Mouse (Mus musculus) ovary, adult 2 months (tissue): ENCODE measurements around the gene Rbl1. TPM values are rescaled to one million over a fixed set of nuclear protein-coding genes. Genes with fewer than 3 reads are reported as not detected.

Source experiments
- polyA plus RNA-seq: library from polyadenylated mRNA; depleted of rRNA; stranded (reverse); fragments of >200 nt; gene quantifications from 2 replicates; pipeline ENCODE4 v1.2.3, GENCODE M21; 2012; rRNA removed

Rbl1 gene
- polyA plus RNA-seq, result 4.5 and 5.8 TPM in 2 replicates

DNA sequence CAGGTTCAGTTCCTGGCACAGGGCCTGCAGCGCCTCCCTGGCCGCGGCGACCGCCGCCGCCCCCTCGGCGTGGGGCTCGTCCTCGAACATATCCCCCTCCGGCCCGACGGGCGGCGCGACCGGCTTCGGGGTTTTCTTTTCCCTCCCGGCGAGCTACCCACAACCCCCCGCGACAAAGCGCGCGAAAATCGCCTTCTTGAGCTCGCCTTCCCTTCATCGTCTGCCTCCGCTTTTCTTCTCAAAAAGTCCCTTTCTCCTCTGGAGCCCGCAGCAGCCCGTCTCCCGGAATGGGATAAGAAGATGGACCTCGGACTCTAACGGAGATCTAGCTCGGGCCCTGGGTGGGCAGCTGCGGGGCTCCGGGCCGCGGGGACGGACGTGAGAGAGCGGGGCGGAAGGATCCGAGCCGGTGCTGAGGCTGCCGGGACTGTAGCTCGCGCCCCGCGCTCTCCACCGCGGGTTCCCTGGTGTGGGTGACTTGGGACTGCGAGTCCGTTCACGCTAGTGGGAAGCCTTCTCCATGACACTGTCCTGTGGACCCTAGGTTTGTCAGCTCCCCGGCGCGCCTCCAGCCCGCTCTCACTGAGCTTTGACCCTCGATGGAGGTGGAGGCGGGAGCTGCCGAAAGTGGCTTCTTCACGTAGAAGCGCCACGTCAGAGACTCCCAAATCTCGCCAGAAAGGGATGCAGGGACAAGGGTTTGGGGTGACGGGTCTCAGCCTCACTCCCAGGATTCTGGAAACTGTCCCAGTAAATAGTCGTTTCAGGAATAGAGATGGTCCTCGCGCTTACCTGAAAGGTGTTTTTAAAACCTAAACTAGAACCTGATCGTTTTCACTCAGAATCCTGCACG is at the start of gene Rbl1:
TSS of gene Rbl1 (minus strand) at position 169 of the 853 bp plus-strand sequence.

DNA sequence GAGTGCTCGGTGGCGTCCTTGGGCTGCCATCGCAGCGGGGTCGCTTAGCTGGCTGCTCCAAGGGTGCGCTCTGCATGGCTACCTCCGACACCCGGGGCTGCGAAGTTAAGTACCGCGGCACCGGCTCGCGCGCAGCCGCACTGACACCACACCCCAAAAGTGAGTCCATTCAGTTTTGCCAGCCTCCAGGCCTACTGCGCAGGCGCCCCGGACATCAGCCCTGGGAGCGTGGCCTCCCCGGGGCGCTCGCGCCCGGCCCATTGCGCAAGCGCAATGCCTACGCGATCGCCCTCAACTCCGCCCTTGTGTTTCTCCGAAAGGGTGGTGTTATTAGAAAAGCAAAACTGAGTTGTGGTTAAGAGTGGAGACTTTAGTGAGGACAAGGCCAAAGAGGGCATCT is 69.3 kb downstream of the Rbl1 start, which contains the start of gene Samhd1:
TSS of gene Samhd1 (minus strand) at position 252 of the 400 bp plus-strand sequence.

Other genes with a start within 250 kb of the Rbl1 start
- 34.9 and 50.8 TPM in 2 replicates for gene Ndrg3, start 212.5 kb downstream of the Rbl1 start, polyA plus RNA-seq
- 4.2 and 5.7 TPM in 2 replicates for gene Dsn1, start 197.4 kb downstream of the Rbl1 start, polyA plus RNA-seq
- 25.2 and 37.3 TPM in 2 replicates for gene Soga1, start 125.3 kb downstream of the Rbl1 start, polyA plus RNA-seq
- gene Tldc2, start 117.5 kb downstream of the Rbl1 start, polyA plus RNA-seq, result not detected in 2 replicates
- 26.8 and 27.2 TPM in 2 replicates for gene Samhd1, start 69.3 kb downstream of the Rbl1 start, polyA plus RNA-seq
- 260 and 308 TPM in 2 replicates for gene Rpn2, start 74.5 kb upstream of the Rbl1 start, polyA plus RNA-seq
- gene Mroh8, start 75.0 kb upstream of the Rbl1 start, polyA plus RNA-seq, result 0.23 and 0.86 TPM in 2 replicates
- gene Ghrh, start 143.0 kb upstream of the Rbl1 start, polyA plus RNA-seq, result 2.6 and 3.0 TPM in 2 replicates
- gene Manbal, start 163.1 kb upstream of the Rbl1 start, polyA plus RNA-seq, result 68.4 and 83.5 TPM in 2 replicates
- gene Src, start 213.9 kb upstream of the Rbl1 start, polyA plus RNA-seq, result 74.6 and 84.1 TPM in 2 replicates